Mouse (Mus musculus): ENCODE results near the gene Tmem238l. TPM values are rescaled to one million over a fixed set of nuclear protein-coding genes. Genes with fewer than 3 reads are reported as not detected.

Gene Tmem238l
- polyA plus RNA-seq, 1 experiment from 2014 or later = not detected

DNA sequence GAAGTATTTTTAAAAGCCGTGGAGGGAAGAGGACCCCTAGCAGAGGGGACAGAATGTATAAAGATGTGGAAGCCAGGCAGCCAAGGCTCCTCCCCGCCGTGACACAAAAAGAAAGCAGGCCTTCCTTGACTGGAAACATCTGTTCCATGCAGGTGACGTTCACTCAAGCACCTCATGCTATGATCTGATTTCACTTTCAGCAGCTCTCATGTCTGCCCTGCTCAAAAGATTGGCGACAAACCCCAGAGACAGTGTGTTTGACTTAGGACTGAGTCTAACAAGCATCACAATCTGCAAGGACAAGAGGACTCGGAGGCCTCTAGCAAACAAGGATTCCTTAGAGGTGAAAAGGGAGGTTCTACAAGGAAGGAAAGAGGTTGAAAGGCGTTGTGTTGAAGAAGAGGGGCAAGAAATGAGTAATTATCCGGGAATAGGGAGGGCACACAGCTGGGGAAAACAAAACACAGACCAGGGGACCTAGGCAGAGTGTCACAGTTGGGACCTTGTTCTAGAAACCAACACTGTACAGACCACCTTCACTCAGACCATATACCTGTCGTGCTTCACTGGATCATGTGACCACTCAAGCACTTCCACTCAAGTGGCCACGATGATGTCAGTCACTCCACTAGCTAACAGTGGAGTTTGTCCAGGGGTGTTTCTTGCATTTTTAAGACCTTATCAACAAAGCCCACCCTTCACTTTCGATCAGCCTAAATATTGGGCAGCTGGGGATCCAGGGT is 27.2 kb downstream of the Tmem238l start:
- 51% methylated on average over 11 of the region's 11 CpGs for WGBS (ENCODE audit: insufficient replicate concordance)
- H3K4me3 ChIP-seq = no peak overlapping the region
- no peak overlapping the region for H3K4me2 ChIP-seq
- no peaks in the 10 kb centered on the region for H3K9me3 ChIP-seq (replicated peaks)
- peaks cover 7% of the 10 kb centered on the region for H3K4me1 ChIP-seq
- peaks cover 30% of the 10 kb centered on the region for H3K27me3 ChIP-seq (replicated peaks)
- no peak overlapping the region for H3K27ac ChIP-seq
- ATAC-seq = no peak
- H3K9ac ChIP-seq = no peak overlapping the region
- no peaks in the 10 kb centered on the region for H3K36me3 ChIP-seq

DNA sequence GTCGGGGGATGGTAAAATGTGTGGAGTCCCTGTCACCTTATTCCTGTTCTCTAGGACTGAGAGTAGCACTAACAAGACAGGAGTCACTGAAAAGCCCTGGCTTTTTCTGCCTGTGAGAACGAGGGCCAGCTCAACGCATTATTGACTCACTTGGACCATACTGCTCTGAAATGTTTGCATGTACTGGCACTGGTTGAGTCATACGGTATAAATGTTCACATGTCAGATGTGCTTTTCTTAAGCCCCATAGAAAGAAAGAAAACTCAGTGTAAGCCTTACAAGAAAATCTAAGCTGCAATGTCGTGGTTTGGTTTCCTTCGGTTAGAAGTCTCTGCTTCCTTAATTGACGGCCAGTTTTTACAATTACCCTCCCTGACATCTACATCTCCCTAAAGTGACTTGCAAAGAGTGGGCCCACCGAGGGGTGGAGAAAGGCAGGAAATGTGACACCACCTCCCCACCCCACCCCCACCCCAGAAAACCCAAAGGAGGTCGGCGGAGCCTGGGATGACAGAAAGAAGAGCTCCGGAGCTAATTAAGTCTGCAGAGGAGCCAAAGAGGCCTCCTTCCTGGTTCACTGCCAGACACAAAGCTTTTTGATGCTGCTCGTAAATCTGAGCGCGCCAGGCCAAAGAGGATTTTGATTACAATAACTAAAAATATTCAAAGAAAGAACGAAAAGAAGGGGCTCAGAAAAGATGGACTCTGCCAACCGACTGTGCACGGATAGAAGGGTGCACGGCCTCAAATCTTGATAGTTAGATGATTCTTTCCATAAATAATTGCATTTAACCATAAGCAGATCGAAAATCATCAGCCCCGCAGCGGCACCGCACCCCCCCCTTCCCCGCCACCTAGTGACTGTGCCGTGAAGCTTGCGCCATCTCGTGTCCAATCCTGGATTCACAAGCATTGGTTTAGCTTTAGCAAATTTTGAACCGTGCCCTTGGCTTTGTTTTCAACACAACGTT is 28.0 kb downstream of the Tmem238l start:
- H3K27me3 ChIP-seq (replicated peaks) = peaks cover 30% of the 10 kb centered on the region
- WGBS (ENCODE audit: insufficient replicate concordance) = 8% methylated on average over 28 of the region's 28 CpGs
- peak overlapping the region; percentile 66 for H3K4me2 ChIP-seq
- peak overlapping the region; percentile 55 for H3K4me3 ChIP-seq
- no peak for ATAC-seq
- H3K4me1 ChIP-seq = peaks cover 7% of the 10 kb centered on the region
- H3K9me3 ChIP-seq (replicated peaks) = no peaks in the 10 kb centered on the region
- H3K27ac ChIP-seq = no peak overlapping the region
- peak overlapping the region; percentile 56 for H3K9ac ChIP-seq
- H3K36me3 ChIP-seq = no peaks in the 10 kb centered on the region

DNA sequence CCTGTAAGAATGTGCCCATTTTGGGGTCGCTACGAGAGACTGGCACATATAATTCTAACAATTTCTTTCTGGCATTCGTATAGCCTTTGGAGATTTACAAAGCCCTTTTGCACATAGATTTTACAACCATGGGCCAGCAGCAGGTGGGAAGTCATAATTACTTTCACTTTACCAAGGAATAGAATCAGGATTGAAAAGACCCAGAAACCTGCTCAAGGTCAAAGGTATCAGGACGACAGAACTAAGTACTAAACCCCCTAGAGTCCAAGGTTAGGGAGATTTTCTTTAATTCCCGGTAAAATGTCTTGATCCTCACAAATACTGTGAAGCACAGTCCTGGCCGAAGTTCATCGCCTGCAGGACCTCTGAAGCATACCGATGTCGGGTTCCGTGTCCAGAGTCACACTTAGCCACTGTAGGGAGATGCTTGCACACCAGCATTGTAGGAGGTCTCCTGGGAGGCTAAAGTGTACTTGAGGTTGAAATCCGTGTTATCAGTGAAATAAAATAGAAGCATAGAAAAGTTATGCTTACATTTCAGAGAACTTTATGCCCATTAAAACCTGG is 28.8 kb downstream of the Tmem238l start:
- Histone ChIP-seq H3K27me3 (replicated peaks) (peaks cover 30% of the 10 kb centered on the region), H3K4me2 (peak overlapping the region; percentile 66), H3K9ac (peak overlapping the region; percentile 56), H3K36me3 (no peaks in the 10 kb centered on the region), H3K27ac (no peak overlapping the region), H3K4me1 (peaks cover 7% of the 10 kb centered on the region), H3K9me3 (replicated peaks) (no peaks in the 10 kb centered on the region), H3K4me3 (peak overlapping the region; percentile 55)
- no peak for ATAC-seq
- WGBS (ENCODE audit: insufficient replicate concordance) = 24% methylated on average over 11 of the region's 11 CpGs

DNA sequence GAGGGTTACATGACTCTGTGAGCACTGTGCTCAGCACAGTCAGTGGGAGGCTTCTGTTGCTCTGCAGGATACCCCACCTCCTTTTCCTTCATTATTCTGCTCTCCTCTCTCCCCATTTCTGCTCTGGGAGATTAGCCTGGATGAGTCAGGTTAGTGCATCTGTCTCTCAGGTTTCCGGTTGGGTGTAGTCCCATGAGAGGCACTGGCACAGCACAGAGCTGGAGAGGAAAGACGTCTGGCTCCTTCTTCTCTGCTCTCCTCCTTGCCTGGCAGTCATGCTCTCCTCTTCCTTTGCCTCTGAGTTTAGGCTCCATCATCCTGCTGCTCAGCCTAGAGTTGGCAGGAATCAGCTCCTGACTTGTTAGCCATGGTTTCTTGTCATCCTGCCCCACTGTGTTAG is 35.7 kb downstream of the Tmem238l start:
- 67% methylated on average over 2 of the region's 2 CpGs for WGBS (ENCODE audit: insufficient replicate concordance)
- Histone ChIP-seq H3K36me3 (no peaks in the 10 kb centered on the region), H3K27me3 (replicated peaks) (0 out of 2 replicates have a peak, but pooled peaks cover 8% of the 10 kb centered on the region), H3K4me2 (no peak overlapping the region), H3K27ac (no peak overlapping the region), H3K9me3 (replicated peaks) (no peaks in the 10 kb centered on the region), H3K9ac (no peak overlapping the region), H3K4me3 (no peak overlapping the region), H3K4me1 (no peaks in the 10 kb centered on the region)
- no peak for ATAC-seq

DNA sequence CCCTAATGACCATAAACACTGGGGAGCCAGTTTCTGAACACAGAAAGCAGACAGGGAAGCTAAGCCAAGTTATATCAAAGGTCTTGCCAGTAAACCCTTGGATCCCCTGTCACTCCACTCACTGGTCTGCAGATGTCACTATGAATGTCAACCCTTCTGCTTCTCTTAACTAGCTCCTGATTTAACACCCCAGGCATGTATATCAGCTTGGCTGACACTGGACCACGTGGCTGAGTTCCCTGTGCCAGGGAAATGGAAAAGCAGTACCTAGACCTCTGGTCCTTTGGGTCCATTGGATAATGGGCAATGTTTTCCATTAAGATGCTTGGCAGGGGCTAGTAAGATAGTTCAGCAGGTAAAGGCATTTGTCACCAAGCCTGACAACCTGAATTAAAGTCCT is 37.2 kb downstream of the Tmem238l start:
- Histone ChIP-seq H3K9me3 (replicated peaks) (no peaks in the 10 kb centered on the region), H3K36me3 (no peaks in the 10 kb centered on the region), H3K27me3 (replicated peaks) (peaks cover 5% of the 10 kb centered on the region; the same call in 1 of the 2 replicates), H3K4me1 (no peaks in the 10 kb centered on the region), H3K27ac (no peak overlapping the region), H3K9ac (no peak overlapping the region), H3K4me2 (no peak overlapping the region), H3K4me3 (no peak overlapping the region)
- no peak for ATAC-seq
- WGBS (ENCODE audit: insufficient replicate concordance) = 26% methylated on average over 1 of the region's 1 CpGs

DNA sequence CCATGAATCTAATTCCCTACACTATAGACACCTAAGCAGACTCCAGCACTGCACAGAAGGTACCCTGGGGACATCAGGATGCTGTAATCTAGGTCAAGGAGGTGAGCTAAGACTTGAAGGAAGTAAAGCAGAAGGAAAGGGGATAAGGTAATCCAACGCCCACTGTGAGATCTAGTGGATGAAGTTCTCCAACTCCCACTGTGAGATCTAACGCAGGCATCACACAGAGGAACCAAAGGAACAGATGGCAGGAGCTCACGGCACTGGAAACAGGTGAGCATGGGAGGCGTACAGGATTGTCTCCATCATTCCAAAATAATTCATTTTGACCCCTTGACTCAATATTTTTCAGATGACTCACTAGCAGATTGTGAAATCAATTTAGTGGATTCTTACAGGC is 40.0 kb downstream of the Tmem238l start:
- no peak for ATAC-seq
- Histone ChIP-seq H3K4me3 (no peak overlapping the region), H3K36me3 (no peaks in the 10 kb centered on the region), H3K27me3 (replicated peaks) (peaks cover 5% of the 10 kb centered on the region; the same call in 1 of the 2 replicates), H3K9ac (no peak overlapping the region), H3K4me2 (no peak overlapping the region), H3K27ac (no peak overlapping the region), H3K4me1 (no peaks in the 10 kb centered on the region), H3K9me3 (replicated peaks) (no peaks in the 10 kb centered on the region)
- WGBS (ENCODE audit: insufficient replicate concordance) = 60% methylated on average over 4 of the region's 4 CpGs

DNA sequence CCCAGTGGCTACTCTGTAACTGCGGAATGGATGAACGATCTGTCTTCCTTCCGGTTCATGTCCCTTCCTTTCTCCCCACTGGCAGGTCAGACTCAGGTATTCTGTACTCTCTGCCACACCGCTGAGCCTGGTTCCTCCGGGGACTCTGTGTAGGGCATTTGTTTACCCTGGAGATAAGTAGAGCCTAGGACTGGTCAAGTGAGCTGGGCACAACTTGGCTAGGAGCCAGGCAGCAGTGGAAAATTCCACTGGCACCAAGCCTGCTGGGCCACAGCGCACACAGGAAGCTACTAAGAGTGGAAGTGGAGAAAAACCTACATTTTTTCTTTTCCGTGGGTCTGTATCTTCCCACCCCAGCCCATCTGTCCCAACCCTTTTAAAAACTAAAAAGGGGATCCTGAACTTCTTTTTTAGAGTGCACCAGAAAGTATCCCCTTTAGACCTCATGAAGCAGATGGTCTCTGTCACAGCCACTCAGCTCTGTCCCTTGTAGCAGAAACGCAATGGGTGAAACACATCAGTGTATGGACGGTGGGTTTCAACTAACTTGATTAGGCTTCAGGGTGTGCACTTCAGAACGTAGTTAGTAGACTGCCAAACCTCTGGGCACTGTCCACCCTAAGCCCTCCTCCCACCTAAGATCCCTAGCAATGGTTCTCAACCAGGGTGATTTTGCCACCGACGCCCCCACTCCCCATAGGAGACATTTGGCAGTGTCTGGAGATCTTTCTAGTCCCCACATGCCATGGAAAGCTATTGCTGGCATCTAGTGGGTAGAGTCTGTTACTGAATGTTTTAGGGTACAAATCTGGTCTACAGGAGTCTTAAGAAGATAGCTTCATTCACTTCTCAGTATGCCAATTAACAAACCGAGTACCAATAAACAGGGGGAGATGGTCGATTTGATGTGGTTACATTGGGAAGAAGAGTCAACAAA is 42.3 kb downstream of the Tmem238l start:
- H3K36me3 ChIP-seq = no peaks in the 10 kb centered on the region
- H3K27ac ChIP-seq = no peak overlapping the region
- no peaks in the 10 kb centered on the region for H3K9me3 ChIP-seq (replicated peaks)
- WGBS (ENCODE audit: insufficient replicate concordance) = 62% methylated on average over 14 of the region's 14 CpGs
- H3K4me2 ChIP-seq = no peak overlapping the region
- H3K9ac ChIP-seq = no peak overlapping the region
- H3K27me3 ChIP-seq (replicated peaks) = no peaks in the 10 kb centered on the region; the same call in 1 of the 2 replicates
- H3K4me3 ChIP-seq = no peak overlapping the region
- ATAC-seq = no peak
- no peaks in the 10 kb centered on the region for H3K4me1 ChIP-seq

DNA sequence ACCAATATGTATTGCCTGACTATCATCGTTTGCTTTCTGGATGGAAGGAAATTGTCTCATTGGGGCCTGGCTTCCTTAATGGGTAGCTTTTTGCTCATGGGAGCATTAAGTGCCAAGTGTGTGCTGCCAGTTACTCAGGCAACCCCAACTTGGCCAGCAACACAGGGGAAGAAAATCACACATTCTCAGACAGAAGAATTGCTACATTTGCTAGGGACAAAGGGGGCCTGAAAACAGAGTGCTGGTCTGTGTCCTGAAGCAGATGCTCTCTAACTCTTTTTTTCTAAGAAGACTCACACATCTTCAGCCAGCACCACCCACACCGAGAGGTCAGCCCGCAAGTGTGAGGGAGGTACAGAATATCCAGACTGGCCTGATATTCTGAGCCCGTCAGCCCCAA is 44.2 kb downstream of the Tmem238l start:
- Histone ChIP-seq H3K9ac (no peak overlapping the region), H3K4me1 (no peaks in the 10 kb centered on the region), H3K27ac (no peak overlapping the region), H3K36me3 (no peaks in the 10 kb centered on the region), H3K27me3 (replicated peaks) (no peaks in the 10 kb centered on the region; the same call in 1 of the 2 replicates), H3K9me3 (replicated peaks) (no peaks in the 10 kb centered on the region), H3K4me2 (no peak overlapping the region), H3K4me3 (no peak overlapping the region)
- 65% methylated on average over 4 of the region's 4 CpGs for WGBS (ENCODE audit: insufficient replicate concordance)
- no peak for ATAC-seq

DNA sequence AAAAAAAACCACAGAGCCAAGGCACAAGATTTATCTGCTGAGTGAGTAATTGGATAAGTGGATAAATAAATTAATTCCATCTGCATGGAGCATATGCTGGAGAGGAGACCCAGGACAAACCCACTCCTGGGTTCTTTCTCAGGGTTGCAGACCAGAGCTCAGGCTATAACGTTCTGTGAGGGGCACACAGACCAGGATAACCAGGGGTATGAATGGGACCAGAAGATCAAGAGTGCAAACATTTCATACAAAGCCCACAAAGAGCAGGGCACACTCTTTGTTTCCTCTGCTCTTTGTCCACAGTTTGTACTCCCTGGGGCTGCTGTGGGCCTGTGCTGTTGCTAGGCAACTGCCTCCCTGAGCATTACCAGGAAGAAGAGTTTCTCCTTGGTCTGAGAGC is 45.3 kb downstream of the Tmem238l start:
- Histone ChIP-seq H3K27ac (no peak overlapping the region), H3K9me3 (replicated peaks) (no peaks in the 10 kb centered on the region), H3K4me1 (no peaks in the 10 kb centered on the region), H3K27me3 (replicated peaks) (no peaks in the 10 kb centered on the region; the same call in 1 of the 2 replicates), H3K4me3 (no peak overlapping the region), H3K9ac (no peak overlapping the region), H3K4me2 (no peak overlapping the region), H3K36me3 (no peaks in the 10 kb centered on the region)
- ATAC-seq = no peak
- WGBS (ENCODE audit: insufficient replicate concordance) = 48% methylated on average over 1 of the region's 1 CpGs

DNA sequence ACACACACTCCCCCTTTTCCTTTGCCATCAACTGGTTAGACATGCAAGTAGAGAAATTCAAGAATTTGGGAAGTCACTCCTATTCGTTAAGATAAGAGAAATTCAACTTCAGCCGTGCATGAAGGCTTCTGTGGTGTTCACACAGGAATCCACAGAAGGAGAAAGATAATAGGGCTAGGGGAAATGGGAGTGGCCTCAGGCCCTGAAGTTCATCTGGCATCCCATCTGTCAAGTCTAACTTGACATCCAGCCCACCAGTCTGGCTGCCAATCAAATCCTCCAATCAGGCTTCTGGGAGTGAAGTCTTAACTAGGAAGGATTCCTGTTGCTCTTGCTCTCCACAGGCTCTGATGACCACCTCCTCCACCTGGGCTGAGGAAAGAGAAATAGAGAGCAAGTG is 46.5 kb downstream of the Tmem238l start:
- Histone ChIP-seq H3K27me3 (replicated peaks) (no peaks in the 10 kb centered on the region; the same call in 1 of the 2 replicates), H3K4me2 (no peak overlapping the region), H3K9ac (no peak overlapping the region), H3K36me3 (no peaks in the 10 kb centered on the region), H3K4me1 (no peaks in the 10 kb centered on the region), H3K9me3 (replicated peaks) (no peaks in the 10 kb centered on the region), H3K4me3 (no peak overlapping the region), H3K27ac (no peak overlapping the region)
- 5% methylated on average over 2 of the region's 2 CpGs for WGBS (ENCODE audit: insufficient replicate concordance)
- ATAC-seq = no peak

DNA sequence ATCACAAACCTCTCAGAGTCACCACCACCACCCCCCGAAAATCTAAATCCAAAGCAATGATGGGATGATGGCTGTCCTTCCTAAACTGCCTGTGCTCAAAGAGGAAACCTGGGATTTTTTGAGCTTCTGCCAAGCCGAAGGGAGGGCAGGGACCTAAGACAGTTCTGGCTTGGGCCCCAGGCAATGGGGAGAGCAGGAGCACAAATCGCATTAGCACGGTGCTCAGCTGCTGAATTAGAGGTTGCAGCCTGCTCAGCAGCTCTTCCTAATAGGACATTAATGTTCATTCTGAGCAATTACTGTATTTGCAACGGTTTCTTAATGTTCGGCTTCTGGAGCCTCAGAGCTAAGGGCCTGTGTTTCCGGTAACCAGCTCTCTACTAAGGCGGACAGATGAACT is 51.5 kb downstream of the Tmem238l start:
- 76% methylated on average over 8 of the region's 8 CpGs for WGBS (ENCODE audit: insufficient replicate concordance)
- H3K4me1 ChIP-seq = no peaks in the 10 kb centered on the region
- H3K9me3 ChIP-seq (replicated peaks) = no peaks in the 10 kb centered on the region
- H3K36me3 ChIP-seq = no peaks in the 10 kb centered on the region
- no peak overlapping the region for H3K4me2 ChIP-seq
- no peak for ATAC-seq
- 0 out of 2 replicates have a peak, but pooled peaks cover 7% of the 10 kb centered on the region for H3K27me3 ChIP-seq (replicated peaks)
- no peak overlapping the region for H3K9ac ChIP-seq
- H3K4me3 ChIP-seq = no peak overlapping the region
- H3K27ac ChIP-seq = no peak overlapping the region

Measured in liver, embryonic 12.5 days (tissue).